Mouse (Mus musculus) limb, embryonic 13.5 days (tissue): ENCODE measurements at regions not wholly inside any gene's neighbourhood (a gene's known extent, or its start where the extent isn't known, plus 50 kb on each side); places are given as distances from the start of the nearest gene placed in this dataset.

Source experiments
- ATAC-seq: fragments of 200-750 bp; cut with Nextera tagmentation; 2 replicates; pipeline ENCODE4 v1.8.0; 2017; ENCODE audit warnings: low read depth, moderate number of reproducible peaks, moderate TSS enrichment; ENCODE audit not compliant: low FRiP score
- H3K27ac ChIP-seq: fragments of 300-500 bp; sonication (generic); 2 replicates; pipeline ENCODE4 v1.5.1; 2015; ENCODE audit warnings: inconsistent platforms, mild to moderate bottlenecking, moderate library complexity
- H3K27me3 ChIP-seq: fragments of 300-500 bp; sonication (generic); 2 replicates; pipeline ENCODE4 v1.6.1; 2015; ENCODE audit warnings: mild to moderate bottlenecking, inconsistent platforms
- H3K36me3 ChIP-seq: fragments of 300-500 bp; sonication (generic); 2 replicates; pipeline ENCODE4 v1.6.1; 2015; ENCODE audit warnings: inconsistent platforms, mild to moderate bottlenecking, moderate library complexity
- H3K4me1 ChIP-seq: fragments of 300-500 bp; sonication (generic); 2 replicates; pipeline ENCODE4 v1.6.1; 2015; ENCODE audit warnings: inconsistent platforms
- H3K4me2 ChIP-seq: fragments of 300-500 bp; sonication (generic); replicated peaks from 2 replicates; pipeline ENCODE4 v1.6.1; 2015; ENCODE audit warnings: inconsistent platforms, mild to moderate bottlenecking, moderate library complexity
- H3K4me3 ChIP-seq: fragments of 300-500 bp; sonication (generic); 2 replicates; pipeline ENCODE4 v1.5.1; 2015; ENCODE audit warnings: moderate library complexity, mild to moderate bottlenecking, inconsistent platforms
- H3K9ac ChIP-seq: fragments of 300-500 bp; sonication (generic); 2 replicates; pipeline ENCODE4 v1.6.1; 2015; ENCODE audit warnings: mild to moderate bottlenecking, inconsistent platforms
- H3K9me3 ChIP-seq: fragments of 300-500 bp; sonication (generic); 2 replicates; pipeline ENCODE4 v1.6.1; 2016; ENCODE audit warnings: inconsistent platforms
- WGBS: fragments of 180-500 bp; shearing (Covaris S2); methylation state at CpG from one replicate; pipeline ENCODE4 v1.1.7; 2015; 5-methylcytosine and 5-hydroxymethylcytosine counted together

GRCm38 (mm10) chr2:50003866-50004265 is 62.4 kb upstream of the Lypd6 start:
- H3K4me3 ChIP-seq = no peak overlapping the region
- H3K36me3 ChIP-seq = no peaks in the 10 kb centered on the region
- H3K27me3 ChIP-seq = no peaks in the 10 kb centered on the region
- no peak overlapping the region for H3K9ac ChIP-seq
- no peak for ATAC-seq
- peaks cover 9% of the 10 kb centered on the region for H3K4me1 ChIP-seq
- H3K27ac ChIP-seq = no peak overlapping the region
- 0 out of 2 replicates have a peak, but pooled peaks cover 2% of the 10 kb centered on the region for H3K9me3 ChIP-seq
- 67% methylated on average over 4 of the region's 4 CpGs for WGBS
- no peak overlapping the region for H3K4me2 ChIP-seq

GRCm38 (mm10) chr2:50004674-50005527 is 61.3 kb upstream of the Lypd6 start:
- H3K4me3 ChIP-seq = no peak overlapping the region
- no peak overlapping the region for H3K27ac ChIP-seq
- no peak overlapping the region for H3K4me2 ChIP-seq
- H3K36me3 ChIP-seq = no peaks in the 10 kb centered on the region
- no peak for ATAC-seq
- H3K9ac ChIP-seq = no peak overlapping the region
- WGBS = 18% methylated on average over 11 of the region's 11 CpGs
- H3K4me1 ChIP-seq = peaks cover 9% of the 10 kb centered on the region
- no peaks in the 10 kb centered on the region for H3K27me3 ChIP-seq
- 0 out of 2 replicates have a peak, but pooled peaks cover 2% of the 10 kb centered on the region for H3K9me3 ChIP-seq

GRCm38 (mm10) chr2:50008282-50008681 is 57.9 kb upstream of the Lypd6 start:
- Histone ChIP-seq H3K9ac (no peak overlapping the region), H3K4me3 (no peak overlapping the region), H3K36me3 (no peaks in the 10 kb centered on the region), H3K27ac (no peak overlapping the region), H3K9me3 (0 out of 2 replicates have a peak, but pooled peaks cover 2% of the 10 kb centered on the region), H3K4me1 (peaks cover 22% of the 10 kb centered on the region), H3K27me3 (no peaks in the 10 kb centered on the region), H3K4me2 (no peak overlapping the region)
- ATAC-seq = no peak
- WGBS = 37% methylated on average over 5 of the region's 5 CpGs

- 7% methylated on average over 1 of the region's 1 CpGs for whole genome bisulfite sequencing
- peaks cover 16% of the 10 kb centered on the region for H3K4me1 ChIP-seq
- no peak overlapping the region for H3K4me2 ChIP-seq
- H3K4me3 ChIP-seq = no peak overlapping the region
- no peak overlapping the region; the same call in 1 of the 2 replicates for H3K27ac ChIP-seq
- peak; percentile 54; the same call in 1 of the 2 replicates for ATAC-seq
- H3K9me3 ChIP-seq = 0 out of 2 replicates have a peak, but pooled peaks cover 2% of the 10 kb centered on the region
- no peak overlapping the region for H3K9ac ChIP-seq
- no peaks in the 10 kb centered on the region for H3K36me3 ChIP-seq
- H3K27me3 ChIP-seq = no peaks in the 10 kb centered on the region
Measured at GRCm38 (mm10) chr2:50010409-50010808, 55.8 kb upstream of the Lypd6 start.

- Histone ChIP-seq H3K9ac (no peak overlapping the region), H3K36me3 (no peaks in the 10 kb centered on the region), H3K4me1 (peaks cover 13% of the 10 kb centered on the region), H3K27me3 (no peaks in the 10 kb centered on the region), H3K9me3 (no peaks in the 10 kb centered on the region), H3K27ac (no peak overlapping the region), H3K4me2 (no peak overlapping the region), H3K4me3 (no peak overlapping the region)
- WGBS = 85% methylated on average over 3 of the region's 3 CpGs
- no peak for ATAC-seq
Measured at GRCm38 (mm10) chr2:50012303-50012702, 53.9 kb upstream of the Lypd6 start.

- no peak overlapping the region for H3K4me3 ChIP-seq
- H3K27me3 ChIP-seq = no peaks in the 10 kb centered on the region
- no peaks in the 10 kb centered on the region for H3K36me3 ChIP-seq
- peaks cover 13% of the 10 kb centered on the region for H3K4me1 ChIP-seq
- 60% methylated on average over 6 of the region's 6 CpGs for WGBS
- H3K4me2 ChIP-seq = no peak overlapping the region
- no peak overlapping the region for H3K9ac ChIP-seq
- ATAC-seq = no peak
- H3K27ac ChIP-seq = no peak overlapping the region
- H3K9me3 ChIP-seq = no peaks in the 10 kb centered on the region
Measured at GRCm38 (mm10) chr2:50013248-50013647, 53.0 kb upstream of the Lypd6 start.

- no peak for ATAC-seq
- no peaks in the 10 kb centered on the region for H3K36me3 ChIP-seq
- no peak overlapping the region for H3K27ac ChIP-seq
- WGBS = 81% methylated on average over 5 of the region's 5 CpGs
- no peak overlapping the region for H3K4me2 ChIP-seq
- peaks cover 13% of the 10 kb centered on the region for H3K4me1 ChIP-seq
- H3K9ac ChIP-seq = no peak overlapping the region
- no peaks in the 10 kb centered on the region for H3K9me3 ChIP-seq
- H3K4me3 ChIP-seq = no peak overlapping the region
- no peaks in the 10 kb centered on the region for H3K27me3 ChIP-seq
Measured at GRCm38 (mm10) chr2:50013882-50014281, 52.3 kb upstream of the Lypd6 start.

GRCm38 (mm10) chr2:50014683-50015082 is 51.5 kb upstream of the Lypd6 start:
- Histone ChIP-seq H3K4me3 (no peak overlapping the region), H3K4me2 (no peak overlapping the region), H3K36me3 (no peaks in the 10 kb centered on the region), H3K4me1 (peaks cover 13% of the 10 kb centered on the region), H3K9ac (no peak overlapping the region), H3K27ac (no peak overlapping the region), H3K27me3 (no peaks in the 10 kb centered on the region), H3K9me3 (no peaks in the 10 kb centered on the region)
- no peak for ATAC-seq
- WGBS = 62% methylated on average over 2 of the region's 2 CpGs
